Mouse (Mus musculus): Measurements from ENCODE around the gene Chrm3. TPM values are rescaled to one million over a fixed set of nuclear protein-coding genes. Genes with fewer than 3 reads are reported as not detected.

Chrm3 gene
- total and polyA plus RNA-seq, 3 experiments: 0.47 to 1.2 (median 0.89) TPM

DNA sequence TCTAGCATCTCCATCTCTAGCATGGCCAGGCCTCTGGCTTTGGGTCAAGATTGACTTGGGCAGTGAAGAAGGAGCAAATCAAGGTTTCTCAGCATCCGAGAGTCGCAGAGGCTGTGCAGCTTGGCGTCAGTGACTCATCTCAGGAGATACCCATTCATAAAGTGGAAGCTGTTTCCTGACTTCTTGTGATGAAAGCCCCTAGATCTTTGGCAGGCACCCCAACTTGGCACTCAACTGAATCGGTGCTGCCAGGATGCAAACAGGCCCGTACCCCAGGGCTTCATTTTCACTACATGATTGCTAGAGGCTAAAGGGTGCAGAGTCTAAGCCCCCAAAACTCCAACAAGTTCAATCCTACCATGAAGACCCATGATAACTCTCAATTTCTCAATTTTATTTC, 298.0 kb downstream of the Chrm3 start:
- WGBS: 47% methylated on average over 5 of the region's 5 CpGs
- H3K27me3 ChIP-seq (ENCODE audit: control insufficient read depth, insufficient read depth, low read length): no peaks in the 10 kb centered on the region
- no peak overlapping the region for H3K9ac ChIP-seq (ENCODE audit: low read depth, low read length)
- no peak overlapping the region for H3K4me3 ChIP-seq
- intact Hi-C loops (cut with DNase I): no loop called here
- H3K36me3 ChIP-seq (ENCODE audit: control insufficient read depth, insufficient read depth, low read length): no peaks in the 10 kb centered on the region
- H3K79me2 ChIP-seq (replicated peaks; ENCODE audit: control insufficient read depth, insufficient read depth, low read length): no peaks in the 10 kb centered on the region
- TF ChIP-seq POLR2A (IDR thresholded peaks at IDR 0.05; ENCODE audit: insufficient read depth, low read depth, low read length): no peak
- no peak for TF ChIP-seq CTCF (IDR thresholded peaks at IDR 0.05)
- TF ChIP-seq EP300 (IDR thresholded peaks at IDR 0.05; ENCODE audit: insufficient read depth, low read depth, low read length): no peak
- no peaks in the 10 kb centered on the region for H3K4me1 ChIP-seq (ENCODE audit: control insufficient read depth, insufficient read depth, low read length)
- no peak for DNase-seq
- no peak overlapping the region for H3K27ac ChIP-seq

DNA sequence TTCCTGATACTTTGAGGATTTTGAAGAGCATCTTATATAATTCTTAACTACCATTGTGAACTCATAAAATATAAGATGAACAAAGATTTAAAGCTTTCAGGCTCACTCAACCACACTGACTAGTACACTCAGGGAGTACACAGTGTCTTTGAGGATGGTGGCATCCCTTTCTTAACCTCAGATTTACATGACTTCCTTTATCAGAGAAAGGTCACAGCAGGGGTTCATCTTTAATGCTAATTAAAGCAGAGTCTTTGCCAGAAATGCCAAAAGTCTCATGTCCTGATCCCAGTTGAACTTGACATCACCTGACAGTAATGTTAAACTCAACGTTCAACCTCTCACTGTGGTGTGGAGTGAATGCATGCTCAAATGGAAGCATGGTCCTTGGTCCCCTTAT, 301.7 kb downstream of the Chrm3 start:
- intact Hi-C loops (cut with DNase I): no loop called here
- 51% methylated on average over 1 of the region's 1 CpGs for WGBS
- no peak overlapping the region for H3K9ac ChIP-seq (ENCODE audit: low read depth, low read length)
- TF ChIP-seq EP300 (IDR thresholded peaks at IDR 0.05; ENCODE audit: insufficient read depth, low read depth, low read length) (no peak), CTCF (IDR thresholded peaks at IDR 0.05) (no peak), POLR2A (IDR thresholded peaks at IDR 0.05; ENCODE audit: insufficient read depth, low read depth, low read length) (no peak)
- no peaks in the 10 kb centered on the region for H3K79me2 ChIP-seq (replicated peaks; ENCODE audit: control insufficient read depth, insufficient read depth, low read length)
- H3K36me3 ChIP-seq (ENCODE audit: control insufficient read depth, insufficient read depth, low read length): no peaks in the 10 kb centered on the region
- no peak for DNase-seq
- no peaks in the 10 kb centered on the region for H3K27me3 ChIP-seq (ENCODE audit: control insufficient read depth, insufficient read depth, low read length)
- H3K27ac ChIP-seq: no peak overlapping the region
- H3K4me3 ChIP-seq: no peak overlapping the region
- H3K4me1 ChIP-seq (ENCODE audit: control insufficient read depth, insufficient read depth, low read length): no peaks in the 10 kb centered on the region

DNA sequence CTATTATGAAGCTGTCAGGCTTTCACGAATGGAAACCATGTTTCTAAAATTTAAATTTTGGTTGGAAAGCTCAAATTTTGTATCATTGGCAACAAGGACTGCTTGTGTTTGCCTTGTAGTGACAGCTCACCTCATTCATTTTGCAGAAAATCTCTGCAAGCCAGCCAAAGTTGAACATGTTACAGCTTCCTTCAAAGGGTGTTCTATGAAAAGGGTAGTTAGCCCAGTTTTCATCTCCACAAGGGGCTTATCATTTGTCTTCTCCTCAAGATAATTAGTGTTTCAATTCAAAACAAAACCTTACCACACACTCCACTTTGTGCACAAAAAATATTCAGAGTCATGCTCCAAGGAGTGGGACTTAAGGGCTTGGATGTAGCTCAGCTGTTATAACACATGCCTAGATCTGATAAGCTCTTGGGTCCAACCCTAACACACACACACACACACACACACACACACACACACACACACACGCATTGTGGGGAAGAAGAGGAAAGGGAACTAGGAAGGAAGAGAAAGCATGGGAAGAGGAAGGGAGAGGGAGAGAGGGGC, 302.9 kb downstream of the Chrm3 start:
- no peak for DNase-seq
- H3K27ac ChIP-seq: no peak overlapping the region
- TF ChIP-seq EP300 (IDR thresholded peaks at IDR 0.05; ENCODE audit: insufficient read depth, low read depth, low read length) (no peak), POLR2A (IDR thresholded peaks at IDR 0.05; ENCODE audit: insufficient read depth, low read depth, low read length) (no peak), CTCF (IDR thresholded peaks at IDR 0.05) (no peak)
- H3K4me1 ChIP-seq (ENCODE audit: control insufficient read depth, insufficient read depth, low read length): no peaks in the 10 kb centered on the region
- H3K4me3 ChIP-seq: no peak overlapping the region
- H3K79me2 ChIP-seq (replicated peaks; ENCODE audit: control insufficient read depth, insufficient read depth, low read length): no peaks in the 10 kb centered on the region
- no peaks in the 10 kb centered on the region for H3K27me3 ChIP-seq (ENCODE audit: control insufficient read depth, insufficient read depth, low read length)
- no peak overlapping the region for H3K9ac ChIP-seq (ENCODE audit: low read depth, low read length)
- 47% methylated on average over 2 of the region's 2 CpGs for WGBS
- intact Hi-C loops (cut with DNase I): no loop called here
- no peaks in the 10 kb centered on the region for H3K36me3 ChIP-seq (ENCODE audit: control insufficient read depth, insufficient read depth, low read length)

DNA sequence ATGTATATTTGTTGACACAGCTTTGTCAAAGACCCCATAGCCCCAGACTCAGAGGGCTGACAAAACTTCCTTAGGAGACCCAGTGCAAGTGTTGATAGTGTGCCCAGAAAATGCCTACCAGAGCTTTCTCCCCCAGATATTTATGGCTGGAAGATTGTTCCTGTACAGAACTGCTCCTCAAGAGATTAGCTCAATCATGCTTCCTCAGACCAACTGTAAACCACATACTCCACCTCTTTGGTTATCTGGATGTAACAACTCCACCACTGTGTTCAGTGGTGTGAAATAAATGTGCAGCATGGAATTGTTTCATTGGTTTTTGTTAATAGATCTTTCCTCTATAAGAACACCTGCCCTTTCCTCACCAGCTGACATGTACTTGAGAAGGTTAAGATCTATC, 306.6 kb downstream of the Chrm3 start:
- Histone ChIP-seq H3K4me3 (no peak overlapping the region), H3K79me2 (replicated peaks; ENCODE audit: control insufficient read depth, insufficient read depth, low read length) (no peaks in the 10 kb centered on the region), H3K27ac (no peak overlapping the region), H3K9ac (ENCODE audit: low read depth, low read length) (no peak overlapping the region), H3K27me3 (ENCODE audit: control insufficient read depth, insufficient read depth, low read length) (no peaks in the 10 kb centered on the region), H3K4me1 (ENCODE audit: control insufficient read depth, insufficient read depth, low read length) (no peaks in the 10 kb centered on the region), H3K36me3 (ENCODE audit: control insufficient read depth, insufficient read depth, low read length) (no peaks in the 10 kb centered on the region)
- no peak for DNase-seq
- intact Hi-C loops (cut with DNase I): no loop called here
- TF ChIP-seq EP300 (IDR thresholded peaks at IDR 0.05; ENCODE audit: insufficient read depth, low read depth, low read length) (no peak), CTCF (IDR thresholded peaks at IDR 0.05) (no peak), POLR2A (IDR thresholded peaks at IDR 0.05; ENCODE audit: insufficient read depth, low read depth, low read length) (no peak)

DNA sequence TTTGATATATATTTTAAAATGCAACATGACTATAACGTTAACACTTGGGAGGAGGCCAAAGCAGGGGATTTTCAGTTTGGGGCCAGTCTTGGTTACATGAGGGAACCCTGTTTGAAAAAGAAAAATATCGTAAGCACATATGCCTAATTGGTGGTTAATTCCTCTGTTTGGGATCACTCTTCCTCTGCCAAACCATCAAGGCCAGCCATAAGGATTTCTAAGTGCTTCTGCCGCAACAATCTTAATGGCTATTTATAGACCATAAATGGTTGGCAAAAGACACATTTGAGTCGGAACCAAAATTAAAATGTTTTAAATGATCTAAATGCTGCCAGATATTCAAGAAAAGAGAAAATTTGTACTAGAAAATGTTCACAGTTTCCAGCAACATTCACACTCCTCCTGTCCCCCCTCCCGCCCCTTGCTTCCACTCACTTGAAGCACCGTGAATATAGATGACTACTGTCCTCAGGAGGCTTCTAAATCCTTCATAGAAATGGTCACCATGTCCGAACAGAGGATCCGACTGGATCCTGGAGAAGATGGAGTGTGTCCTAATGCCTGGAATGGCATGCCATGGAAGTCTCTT, 307.3 kb downstream of the Chrm3 start:
- no peaks in the 10 kb centered on the region for H3K27me3 ChIP-seq (ENCODE audit: control insufficient read depth, insufficient read depth, low read length)
- no peak for TF ChIP-seq EP300 (IDR thresholded peaks at IDR 0.05; ENCODE audit: insufficient read depth, low read depth, low read length)
- TF ChIP-seq CTCF (IDR thresholded peaks at IDR 0.05): no peak
- no peak for TF ChIP-seq POLR2A (IDR thresholded peaks at IDR 0.05; ENCODE audit: insufficient read depth, low read depth, low read length)
- no peak overlapping the region for H3K27ac ChIP-seq
- no peaks in the 10 kb centered on the region for H3K36me3 ChIP-seq (ENCODE audit: control insufficient read depth, insufficient read depth, low read length)
- no peaks in the 10 kb centered on the region for H3K4me1 ChIP-seq (ENCODE audit: control insufficient read depth, insufficient read depth, low read length)
- WGBS: 74% methylated on average over 8 of the region's 8 CpGs
- no peaks in the 10 kb centered on the region for H3K79me2 ChIP-seq (replicated peaks; ENCODE audit: control insufficient read depth, insufficient read depth, low read length)
- no peak overlapping the region for H3K4me3 ChIP-seq
- intact Hi-C loops (cut with DNase I): no loop called here
- DNase-seq: no peak
- no peak overlapping the region for H3K9ac ChIP-seq (ENCODE audit: low read depth, low read length)

DNA sequence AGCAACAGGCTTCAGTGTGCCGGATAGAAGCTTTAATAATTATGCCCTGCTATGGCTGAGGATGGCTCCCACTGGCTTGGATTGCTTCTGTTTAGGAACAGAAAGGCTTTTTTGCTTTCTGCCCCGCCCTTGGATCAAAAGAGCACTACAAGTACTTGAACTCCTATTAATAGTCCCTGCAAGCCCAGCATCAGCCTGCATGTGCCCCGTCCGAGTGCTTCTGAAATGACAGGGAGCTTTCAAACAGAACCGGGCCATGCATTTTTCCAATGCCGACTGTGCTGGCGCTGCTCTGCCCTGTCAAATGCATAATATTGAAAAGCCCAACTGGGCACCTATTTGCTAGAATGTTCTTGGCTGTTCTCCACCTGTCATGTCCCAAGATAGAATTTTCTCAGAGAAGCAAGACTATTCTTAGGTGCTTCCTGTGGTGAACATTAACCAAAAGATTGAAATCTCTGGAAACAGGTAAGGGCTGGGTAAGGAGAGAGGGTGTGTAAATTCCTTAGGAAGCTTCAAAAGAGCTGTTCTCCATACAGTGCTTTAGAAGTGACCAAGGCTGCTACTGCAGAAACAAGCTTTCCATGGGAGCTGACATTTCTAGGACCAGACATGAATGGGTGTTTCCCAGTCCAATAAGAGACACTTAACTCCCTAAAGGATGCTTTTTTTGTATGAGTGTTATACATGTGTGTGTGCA, 314.8 kb downstream of the Chrm3 start:
- Histone ChIP-seq H3K27me3 (ENCODE audit: control insufficient read depth, insufficient read depth, low read length) (no peaks in the 10 kb centered on the region), H3K9ac (ENCODE audit: low read depth, low read length) (no peak overlapping the region), H3K4me1 (ENCODE audit: control insufficient read depth, insufficient read depth, low read length) (no peaks in the 10 kb centered on the region; the same call in 1 of the 2 replicates), H3K27ac (no peak overlapping the region), H3K36me3 (ENCODE audit: control insufficient read depth, insufficient read depth, low read length) (no peaks in the 10 kb centered on the region), H3K79me2 (replicated peaks; ENCODE audit: control insufficient read depth, insufficient read depth, low read length) (no peaks in the 10 kb centered on the region), H3K4me3 (no peak overlapping the region)
- intact Hi-C loops (cut with DNase I): no loop called here
- DNase-seq: peak in 1 of 2 experiments; percentile 29
- WGBS: 53% methylated on average over 7 of the region's 7 CpGs
- no peak for TF ChIP-seq CTCF (IDR thresholded peaks at IDR 0.05)
- no peak for TF ChIP-seq EP300 (IDR thresholded peaks at IDR 0.05; ENCODE audit: insufficient read depth, low read depth, low read length)
- no peak for TF ChIP-seq POLR2A (IDR thresholded peaks at IDR 0.05; ENCODE audit: insufficient read depth, low read depth, low read length)
